Mouse (Mus musculus): ENCODE results near the gene Limk2.

DNA sequence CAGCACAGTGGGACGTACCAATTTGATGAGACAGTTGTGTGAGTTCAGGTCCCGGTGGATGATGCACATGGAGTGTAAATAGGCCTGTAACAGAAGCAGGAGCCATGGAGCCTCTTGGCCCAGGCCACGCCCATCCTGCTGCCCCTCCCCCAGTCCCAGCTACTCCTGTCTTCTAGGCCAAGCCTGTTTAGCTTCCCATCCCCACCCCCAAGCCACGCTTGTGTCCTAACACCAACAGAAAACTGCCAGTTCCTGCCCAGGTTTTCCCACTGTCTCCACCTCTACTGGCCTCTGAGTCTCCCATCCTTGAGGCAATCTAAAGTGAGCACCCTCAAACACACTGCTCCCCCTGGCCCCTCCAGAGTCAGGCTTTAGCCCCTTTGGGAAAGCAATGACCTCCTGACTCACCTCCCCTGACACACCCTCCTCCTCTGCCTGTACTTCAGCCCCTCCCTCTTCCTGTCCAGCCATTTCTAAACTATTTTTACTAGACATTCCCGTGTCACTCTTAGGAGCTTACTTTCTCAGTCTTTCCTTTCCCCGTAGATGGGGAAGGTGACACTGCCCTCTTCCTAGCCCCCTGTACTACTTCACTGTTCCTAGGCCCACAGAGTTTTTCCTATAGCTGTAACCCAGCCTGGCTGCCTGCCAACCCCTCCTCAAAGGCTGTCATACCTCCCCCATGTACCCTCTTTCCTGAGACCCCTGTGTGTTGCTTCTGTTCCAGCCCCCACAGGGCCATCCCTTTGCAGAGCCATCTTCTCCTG lies 60.2 kb downstream of the Limk2 start:
- no peak for TF ChIP-seq CTCF (IDR thresholded peaks at IDR 0.05; ENCODE audit: low read depth)
- no peak for TF ChIP-seq EP300 (optimal IDR thresholded peaks at IDR 0.05)

Data from stomach, postnatal 0 days (tissue).